Mouse (Mus musculus) thymus, postnatal 4 days (tissue): ENCODE measurements around the gene Kbtbd13.
"Not testable (repeated sequence)": the region's sequence is repeated elsewhere in the genome, so short reads cannot be mapped to it uniquely, and the experiment has no call there.

ENCODE experiments used
- DNase-seq: peaks from one replicate; pipeline ENCODE4 v3.0.0; 2021

Gene Kbtbd13

DNA sequence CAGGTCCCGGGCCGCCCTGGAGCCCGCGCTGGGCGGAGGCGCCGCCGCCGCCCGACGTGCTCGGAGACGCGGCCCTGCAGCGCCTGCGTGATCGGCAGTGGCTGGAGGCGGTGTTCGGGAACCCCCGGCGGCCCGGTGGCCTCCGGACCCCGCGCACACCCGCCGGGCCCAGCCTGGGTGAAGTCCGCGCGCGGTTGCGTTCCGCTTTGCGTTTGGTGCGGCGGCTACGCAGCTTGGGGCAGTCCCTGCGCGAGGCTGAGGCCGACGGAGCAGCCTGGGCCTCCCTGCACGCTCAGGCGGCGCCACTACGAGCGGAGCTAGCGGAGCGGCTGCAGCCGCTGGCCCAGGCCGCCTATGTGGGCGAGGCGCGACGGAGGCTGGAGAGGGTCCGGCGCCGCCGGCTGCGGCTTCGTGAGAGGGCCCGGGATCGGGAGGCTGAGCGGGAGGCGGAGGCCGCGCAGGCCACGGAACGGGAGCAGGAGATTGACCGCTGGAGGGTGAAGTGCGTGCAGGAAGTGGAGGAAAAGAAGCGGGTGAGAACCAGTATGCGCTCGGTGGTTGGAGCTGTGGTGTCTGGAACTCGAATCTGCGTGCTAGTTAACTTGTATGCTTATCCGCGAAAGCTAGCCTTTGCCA lies 44.9 kb downstream of the Kbtbd13 start:
- peak; percentile 67 for DNase-seq

- DNase-seq: peak; percentile 92
Observed at GRCm38 (mm10) chr9:65345854-65346475, 45.5 kb downstream of the Kbtbd13 start, which contains the start of gene Pdcd7. Gene Pdcd7 (plus strand): TSS chr9:65346104.

DNA sequence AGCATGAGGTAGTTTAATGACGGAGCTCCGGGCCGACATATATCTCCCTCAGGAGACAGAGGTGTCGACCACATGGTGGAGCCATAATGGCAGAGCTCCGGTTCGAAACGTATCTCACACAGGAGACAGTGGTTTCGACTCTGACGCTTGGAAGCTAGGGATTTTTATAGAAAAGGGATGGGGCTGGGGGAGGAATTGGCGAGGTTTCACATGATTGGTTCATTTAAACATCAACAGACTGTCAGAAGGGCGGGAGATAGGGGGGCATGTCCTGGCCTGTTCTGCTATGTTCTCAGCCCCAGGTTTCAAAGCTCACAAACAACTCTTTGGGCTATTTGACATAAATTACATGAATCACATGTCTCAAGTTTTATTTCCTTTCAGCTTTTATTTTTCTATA lies 46.0 kb downstream of the Kbtbd13 start:
- DNase-seq: not testable (repeated sequence)

DNA sequence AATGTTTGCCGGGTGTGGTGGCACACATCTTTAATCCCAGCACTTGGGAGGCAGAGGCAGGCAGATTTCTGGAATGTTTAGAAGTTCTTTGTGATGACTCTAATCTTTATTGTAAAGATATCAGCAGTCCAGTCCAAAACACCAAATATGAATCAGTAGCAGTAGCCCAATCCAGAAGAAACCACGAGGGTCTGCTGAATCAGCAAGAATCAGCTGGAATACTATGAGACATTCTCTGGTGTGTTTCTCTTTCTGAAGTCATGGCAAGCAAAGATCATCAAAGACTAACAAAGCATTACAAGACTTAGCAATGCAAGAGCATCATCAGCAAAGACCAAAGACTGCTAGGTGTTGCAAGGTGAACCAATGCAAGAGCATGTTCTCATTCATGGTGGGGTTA lies 51.0 kb downstream of the Kbtbd13 start:
- DNase-seq: no peak

GRCm38 (mm10) chr9:65339146-65339545 lies 52.3 kb downstream of the Kbtbd13 start:
- DNase-seq: no peak
